Mouse (Mus musculus): ENCODE data around the gene Gpr156.

GRCm38 (mm10) chr16:37966871-37967270 lies 50.6 kb downstream of the Gpr156 start:
- no peak for TF ChIP-seq CTCF (IDR thresholded peaks at IDR 0.05; ENCODE audit: control insufficient read depth, insufficient read depth, insufficient replicate concordance, low read depth, low read length)
- no peak for TF ChIP-seq POLR2A (IDR thresholded peaks at IDR 0.05; ENCODE audit: control insufficient read depth, low read depth, low read length)

Data from testis, adult 2 months (tissue).